Mouse (Mus musculus): Measurements from ENCODE around the gene Slc18a3. TPM values are rescaled to one million over a fixed set of nuclear protein-coding genes. Genes with fewer than 3 reads are reported as not detected.

Gene Slc18a3
- polyA plus RNA-seq, 1 experiment, result not detected

DNA sequence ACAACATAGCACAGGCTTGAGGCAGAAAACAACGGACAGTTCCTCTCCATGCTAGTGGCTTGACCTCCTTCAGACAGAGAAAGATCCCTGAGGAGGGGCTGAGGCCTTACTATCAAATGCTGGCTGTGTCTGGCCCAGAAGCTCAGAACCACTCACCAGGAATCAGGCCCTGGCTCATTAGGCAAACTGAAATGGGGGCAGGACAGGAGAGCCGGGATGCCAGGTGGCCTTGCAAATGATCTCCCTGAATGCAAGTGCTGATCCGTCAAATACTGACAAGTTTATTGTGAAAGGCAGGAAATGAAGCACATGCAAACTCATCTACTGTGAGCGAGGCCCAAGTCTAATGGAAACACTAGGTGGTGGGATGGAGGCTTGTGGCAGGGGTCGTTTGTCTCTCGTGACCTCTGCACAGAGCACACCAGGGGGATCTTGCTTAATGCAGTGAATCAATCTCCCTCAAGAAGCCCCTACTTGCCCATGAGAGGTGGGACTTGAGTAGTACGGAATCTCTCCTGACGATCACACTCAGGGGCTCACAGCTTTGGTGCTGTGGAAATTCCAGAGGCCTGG lies 35.5 kb downstream of the Slc18a3 start:
- H3K4me1 ChIP-seq (ENCODE audit: control insufficient read depth), result no peaks in the 10 kb centered on the region
- H3K9me3 ChIP-seq (ENCODE audit: control insufficient read depth, low read length), result no peaks in the 10 kb centered on the region
- TF ChIP-seq TAL1 (IDR thresholded peaks at IDR 0.05; ENCODE audit: low read length) (no peak), GATA1 (IDR thresholded peaks at IDR 0.05; ENCODE audit: low read length) (no peak)
- no peaks in the 10 kb centered on the region for H3K36me3 ChIP-seq (ENCODE audit: control insufficient read depth)
- H3K27me3 ChIP-seq (ENCODE audit: control insufficient read depth), result no peaks in the 10 kb centered on the region
- H3K4me3 ChIP-seq (replicated peaks), result no peak overlapping the region

- TF ChIP-seq GATA1 (IDR thresholded peaks at IDR 0.05; ENCODE audit: low read length) (no peak), TAL1 (IDR thresholded peaks at IDR 0.05; ENCODE audit: low read length) (no peak)
- H3K36me3 ChIP-seq (ENCODE audit: control insufficient read depth), result no peaks in the 10 kb centered on the region
- no peak overlapping the region for H3K4me3 ChIP-seq (replicated peaks)
- H3K27me3 ChIP-seq (ENCODE audit: control insufficient read depth), result no peaks in the 10 kb centered on the region
- H3K9me3 ChIP-seq (ENCODE audit: control insufficient read depth, low read length), result no peaks in the 10 kb centered on the region
- H3K4me1 ChIP-seq (ENCODE audit: control insufficient read depth), result no peaks in the 10 kb centered on the region
These were observed 40.7 kb downstream of the Slc18a3 start for GRCm38 (mm10) chr14:32423946-32424345.

DNA sequence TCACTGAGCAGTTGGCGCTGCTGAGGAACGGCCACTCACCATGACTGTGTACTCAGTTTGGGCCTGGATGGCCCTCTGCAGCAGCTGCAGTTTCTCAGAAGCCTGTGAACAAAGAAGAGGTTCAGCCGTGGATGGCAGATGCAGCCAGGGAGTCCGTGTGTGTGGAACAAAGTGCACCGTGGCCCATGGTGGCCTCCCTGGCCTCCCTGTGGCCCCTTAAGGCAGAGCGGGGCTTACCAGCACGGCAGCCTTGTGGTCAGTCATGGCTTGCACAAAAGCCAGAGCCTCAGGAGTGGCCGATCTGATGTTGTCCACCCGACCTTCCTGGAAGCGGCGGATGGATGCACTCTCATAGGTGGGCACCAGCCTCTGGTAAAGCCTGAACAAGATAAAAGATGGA lies 45.9 kb downstream of the Slc18a3 start:
- H3K4me1 ChIP-seq (ENCODE audit: control insufficient read depth), result no peaks in the 10 kb centered on the region
- no peak for TF ChIP-seq TAL1 (IDR thresholded peaks at IDR 0.05; ENCODE audit: low read length)
- TF ChIP-seq GATA1 (IDR thresholded peaks at IDR 0.05; ENCODE audit: low read length), result no peak
- peaks cover 6% of the 10 kb centered on the region; the same call in 1 of the 2 replicates for H3K9me3 ChIP-seq (ENCODE audit: control insufficient read depth, low read length)
- H3K4me3 ChIP-seq (replicated peaks), result no peak overlapping the region
- no peaks in the 10 kb centered on the region for H3K27me3 ChIP-seq (ENCODE audit: control insufficient read depth)
- no peaks in the 10 kb centered on the region for H3K36me3 ChIP-seq (ENCODE audit: control insufficient read depth)

Other genes with a start within 250 kb of the Slc18a3 start
- gene Ogdhl, start 142.8 kb downstream of the Slc18a3 start, polyA plus RNA-seq (2012), result not detected in 2 replicates
- gene 1700024G13Rik, start 76.5 kb downstream of the Slc18a3 start, polyA plus RNA-seq (2012), result not detected in 2 replicates
- gene Chat, start 1.1 kb upstream of the Slc18a3 start, polyA plus RNA-seq (2012), result not detected in 2 replicates
- 0.06 and 0.13 TPM in 2 replicates for gene Ercc6, start 48.7 kb upstream of the Slc18a3 start, polyA plus RNA-seq (2012)
- not detected in 2 replicates for gene Prrxl1, start 134.6 kb upstream of the Slc18a3 start, polyA plus RNA-seq (2012)
- gene 3425401B19Rik, start 220.4 kb upstream of the Slc18a3 start, polyA plus RNA-seq (2012), result not detected in 2 replicates